Mouse (Mus musculus) cerebellum, adult 9-11 months (tissue): Measurements from ENCODE around the gene Cdh12.
"Not testable (repeated sequence)": the region's sequence is repeated elsewhere in the genome, so short reads cannot be mapped to it uniquely, and the experiment has no call there.

Source experiments
- DNase-seq: peaks from one replicate; pipeline ENCODE4 v3.0.0; 2022

The Cdh12 gene

GRCm38 (mm10) chr15:20448861-20449663, at the start of gene Cdh12:
Gene Cdh12 (plus strand): TSS chr15:20449265.
- no peak for DNase-seq

GRCm38 (mm10) chr15:20403596-20403995, 45.5 kb upstream of the Cdh12 start:
- no peak for DNase-seq

- no peak for DNase-seq
Measured at GRCm38 (mm10) chr15:20413397-20413796, 35.7 kb upstream of the Cdh12 start.

GRCm38 (mm10) chr15:20436356-20436755, 12.7 kb upstream of the Cdh12 start:
- no peak for DNase-seq

GRCm38 (mm10) chr15:20450558-20450957, 1.5 kb downstream of the Cdh12 start:
- no peak for DNase-seq

DNA sequence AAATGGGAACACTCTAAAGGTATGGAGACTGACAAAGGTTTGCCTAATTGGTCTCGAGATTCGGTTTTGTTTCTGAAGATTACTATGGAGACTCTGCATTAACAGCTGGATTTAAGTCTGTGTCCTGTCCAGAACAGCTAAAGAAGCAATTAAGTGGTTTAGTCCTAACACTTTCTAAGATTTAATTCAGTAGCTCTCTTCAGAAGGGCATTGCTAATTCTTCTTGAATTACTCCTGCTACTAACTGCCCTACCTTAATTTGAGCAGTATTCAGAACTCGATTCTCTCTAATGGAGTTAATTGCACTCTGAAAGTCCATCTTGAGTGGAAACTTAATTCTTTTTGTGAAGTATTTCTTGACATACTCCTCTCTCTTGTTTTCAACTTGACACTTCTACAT, 9.4 kb downstream of the Cdh12 start:
- no peak for DNase-seq

DNA sequence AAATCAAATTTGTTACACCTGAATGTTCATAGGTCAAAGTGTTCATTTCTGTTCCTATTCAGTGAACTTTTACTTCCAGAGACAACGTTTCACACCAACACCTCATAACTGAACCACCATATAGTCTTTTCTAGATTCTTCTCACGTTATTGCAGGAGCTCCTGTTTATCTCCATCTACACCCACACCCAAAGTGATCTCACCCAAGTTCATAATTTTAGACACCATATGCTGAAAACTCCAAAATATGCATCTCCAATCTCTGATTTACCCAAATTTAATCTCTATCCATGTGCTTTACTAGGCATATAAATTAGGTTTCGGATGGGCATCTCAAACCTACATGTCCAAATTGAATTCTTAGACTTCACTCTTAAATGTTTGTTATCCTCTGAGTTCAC, 13.4 kb downstream of the Cdh12 start:
- no peak for DNase-seq

- DNase-seq, result no peak
Measured at GRCm38 (mm10) chr15:20463601-20464000, 14.5 kb downstream of the Cdh12 start.

DNA sequence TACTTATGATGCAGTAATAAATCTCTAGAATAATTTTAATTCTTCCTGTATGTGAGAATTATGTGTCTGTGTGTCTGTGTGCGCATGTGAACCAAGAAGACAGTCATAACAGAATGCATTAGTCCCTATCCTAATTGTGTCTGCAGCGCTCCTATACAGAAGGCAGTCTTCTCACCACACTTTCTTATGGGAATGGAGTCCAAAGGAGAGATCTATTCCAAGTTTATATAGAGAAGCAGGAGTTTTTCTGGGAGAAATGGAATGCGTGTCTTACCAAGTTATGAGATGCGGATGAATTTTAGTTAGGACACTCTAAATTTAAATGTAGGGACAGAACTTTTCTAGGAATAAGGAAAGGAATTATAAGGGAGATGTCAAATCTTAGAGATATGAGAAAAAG, 101.9 kb downstream of the Cdh12 start:
- DNase-seq, result no peak

DNA sequence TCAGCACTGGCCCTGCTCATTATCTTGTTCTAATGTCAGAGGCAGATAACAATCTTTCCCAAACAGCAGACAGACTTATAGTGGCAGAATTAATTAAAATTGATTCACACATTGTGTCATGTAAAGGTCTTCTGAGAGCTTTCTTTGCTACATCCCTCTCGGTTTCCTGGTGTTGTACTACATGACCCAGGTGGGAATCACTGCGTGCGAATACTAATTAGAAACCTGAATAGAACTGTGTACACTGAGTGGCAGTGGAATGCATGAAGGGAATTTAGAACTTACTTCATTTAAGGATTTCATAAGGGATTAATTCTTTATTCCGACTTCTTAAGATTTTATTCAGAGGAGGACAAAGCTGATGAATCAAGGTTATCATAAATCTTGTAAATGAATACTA, 121.9 kb downstream of the Cdh12 start:
- no peak for DNase-seq

DNA sequence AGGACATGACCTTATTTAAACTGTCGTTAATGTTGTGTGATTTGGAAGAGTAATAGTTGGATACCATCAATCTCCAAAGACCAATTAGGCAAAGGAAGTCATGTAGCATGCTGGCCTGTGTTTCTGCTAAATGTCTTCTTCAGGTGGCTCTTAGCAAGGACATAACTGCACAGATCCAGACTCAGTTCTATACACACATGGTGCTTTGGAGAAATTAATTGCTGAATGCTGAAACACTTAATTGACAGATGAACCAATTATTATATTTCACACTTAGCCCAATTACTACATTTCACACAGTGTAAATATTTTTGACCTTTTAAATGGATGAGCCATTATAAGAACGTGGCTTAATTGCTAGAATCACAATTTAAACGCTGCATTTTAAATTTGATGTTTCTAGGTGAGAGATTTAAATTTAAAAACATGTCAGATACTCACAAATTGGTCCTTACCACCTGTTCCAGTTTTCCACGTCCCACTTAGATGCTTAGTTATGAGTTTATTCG, 133.6 kb downstream of the Cdh12 start:
- no peak for DNase-seq

GRCm38 (mm10) chr15:20591599-20591998, 142.5 kb downstream of the Cdh12 start:
- DNase-seq, result no peak

DNA sequence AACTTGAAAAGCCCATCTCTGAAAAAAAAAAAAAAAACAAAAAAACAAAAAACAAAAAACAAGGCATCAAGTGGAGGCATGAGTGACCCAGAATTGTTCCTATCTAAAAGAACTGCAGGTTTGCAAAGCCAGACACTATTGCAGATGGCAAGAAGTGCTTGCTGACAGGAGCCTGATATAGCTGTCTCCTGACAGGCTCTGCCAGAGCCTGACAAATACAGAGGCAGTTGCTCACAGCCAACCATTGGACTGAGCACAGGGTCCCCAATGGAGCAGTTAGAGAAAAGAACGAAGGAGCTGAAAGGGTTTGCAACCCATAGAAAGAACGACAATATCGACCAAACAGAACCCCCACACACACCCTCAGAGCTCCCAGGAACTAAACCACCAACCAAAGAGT, 156.7 kb downstream of the Cdh12 start:
- DNase-seq, result not testable (repeated sequence)

DNA sequence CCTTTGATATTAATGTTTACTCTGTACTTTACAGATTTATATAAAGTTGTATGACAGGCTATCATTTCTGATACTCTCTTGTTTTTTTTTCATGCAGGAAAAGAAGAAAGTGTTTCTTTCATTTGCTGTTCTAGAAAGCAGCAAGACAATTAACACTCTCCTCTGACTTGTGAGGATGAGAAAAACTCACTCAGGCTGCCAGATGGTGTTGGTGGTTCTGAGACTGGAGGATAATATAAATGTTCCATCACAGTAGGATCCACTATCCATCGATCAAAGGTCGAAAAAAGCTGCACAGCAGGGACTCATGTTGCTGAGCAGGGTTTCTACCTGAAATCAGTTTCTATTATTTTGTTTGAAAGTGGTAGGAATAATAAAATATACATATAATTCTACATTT, 185.5 kb downstream of the Cdh12 start:
- DNase-seq, result no peak

- DNase-seq, result no peak
Measured at GRCm38 (mm10) chr15:20639155-20639554, 190.1 kb downstream of the Cdh12 start.

DNA sequence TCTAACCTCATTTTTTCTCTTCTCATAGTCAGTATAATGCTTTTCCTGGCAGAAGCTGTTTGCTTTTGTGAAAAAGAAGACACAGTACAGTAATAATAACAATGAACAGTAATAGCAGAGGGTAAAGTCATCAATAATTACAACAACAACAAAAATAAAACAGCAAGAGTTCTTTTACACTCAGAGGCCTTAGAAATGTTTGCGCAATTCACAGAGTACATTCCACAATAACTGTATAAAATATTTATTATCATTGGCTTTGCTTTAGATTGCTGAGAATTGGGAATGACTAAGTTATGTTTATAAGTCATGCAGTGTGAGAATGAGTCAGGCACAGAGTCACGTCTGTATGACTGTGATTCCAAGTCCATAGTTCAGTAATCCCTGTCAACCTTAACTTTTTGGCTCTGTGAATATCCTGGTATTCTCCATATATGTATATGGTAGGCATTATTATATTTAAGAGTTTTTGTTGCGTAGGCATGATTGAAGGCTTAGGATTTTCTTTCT, 193.9 kb downstream of the Cdh12 start:
- DNase-seq, result no peak

DNA sequence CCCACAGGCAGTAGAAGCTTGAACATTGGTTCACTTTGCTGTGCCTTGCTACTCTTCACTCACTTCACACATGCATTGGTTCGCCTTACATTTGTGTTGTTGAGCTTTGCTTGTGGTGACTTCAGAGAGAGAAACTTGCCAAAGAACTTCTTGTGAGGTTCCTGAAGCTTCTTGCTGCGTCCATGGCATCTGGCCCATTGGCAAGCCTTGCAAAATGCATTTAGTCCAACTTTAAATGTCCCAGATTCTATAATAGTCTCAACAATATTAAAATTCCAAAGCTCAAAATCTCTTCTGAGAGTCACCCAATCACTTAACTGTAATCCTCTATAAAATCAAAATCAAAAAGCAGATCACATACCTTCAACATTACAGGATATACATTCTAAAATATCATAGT, 211.2 kb downstream of the Cdh12 start:
- DNase-seq, result no peak

DNA sequence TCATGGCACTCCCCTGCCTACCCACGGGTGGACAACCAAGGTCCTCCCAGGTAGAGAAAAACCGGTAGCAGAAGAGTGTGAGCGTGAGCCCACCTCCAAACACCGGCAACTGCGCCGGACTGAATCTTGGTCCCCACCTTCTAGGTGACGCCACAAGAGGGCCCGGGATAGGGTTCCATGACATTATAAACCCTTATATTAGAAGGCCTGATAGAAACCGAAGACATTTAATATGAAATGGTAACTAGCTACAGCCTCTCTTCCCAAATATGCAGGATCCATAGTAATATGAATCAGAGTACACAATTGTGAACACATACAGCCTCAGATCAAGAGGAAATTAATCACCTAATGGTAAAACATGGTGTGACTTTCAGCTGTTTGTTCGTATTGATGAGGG, 217.6 kb downstream of the Cdh12 start, which contains the start of gene Acot10:
Gene Acot10 (minus strand): TSS at position 101 of the 400 bp plus-strand sequence.
- no peak for DNase-seq

DNA sequence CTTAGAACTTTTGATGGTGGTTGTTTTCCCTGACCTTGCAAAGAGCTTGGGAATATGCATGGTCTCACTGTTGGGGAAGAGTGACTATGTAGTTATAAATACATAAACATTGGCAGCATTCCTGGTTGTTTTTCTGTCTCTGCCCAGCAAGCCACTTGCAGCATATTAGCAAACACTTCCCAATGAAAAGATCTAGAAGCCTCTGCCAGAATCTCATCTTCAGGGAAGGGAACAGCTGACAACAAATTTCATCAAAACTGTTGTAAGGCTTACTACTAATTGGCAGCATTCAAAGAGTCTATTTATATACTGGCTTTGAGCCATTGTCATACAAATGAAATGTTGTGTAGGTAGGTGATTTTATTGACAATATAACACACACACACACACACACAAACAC, 218.3 kb downstream of the Cdh12 start:
- DNase-seq, result no peak

GRCm38 (mm10) chr15:20667989-20668388, 218.9 kb downstream of the Cdh12 start:
- no peak for DNase-seq

- not testable (repeated sequence) for DNase-seq
Measured at GRCm38 (mm10) chr15:20669507-20669906, 220.4 kb downstream of the Cdh12 start.

DNA sequence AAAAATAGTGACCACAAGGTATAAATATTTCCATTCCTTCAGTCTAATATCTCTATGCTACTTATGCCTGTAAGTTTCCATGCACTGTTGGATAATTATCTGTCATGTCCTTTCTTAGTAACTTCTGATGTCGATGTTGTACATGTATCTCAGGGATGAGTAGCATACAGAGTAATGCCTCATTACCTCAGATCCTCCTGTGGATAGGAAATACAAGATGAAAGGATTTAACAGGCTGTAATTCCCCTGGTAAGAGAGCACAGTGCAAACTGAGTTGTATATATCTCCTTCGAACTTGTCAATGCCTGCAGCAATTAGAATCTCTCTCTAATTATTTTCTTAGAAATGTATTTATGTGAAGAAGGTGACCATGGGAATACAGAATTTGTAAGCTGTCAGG, 233.7 kb downstream of the Cdh12 start:
- DNase-seq, result no peak

DNA sequence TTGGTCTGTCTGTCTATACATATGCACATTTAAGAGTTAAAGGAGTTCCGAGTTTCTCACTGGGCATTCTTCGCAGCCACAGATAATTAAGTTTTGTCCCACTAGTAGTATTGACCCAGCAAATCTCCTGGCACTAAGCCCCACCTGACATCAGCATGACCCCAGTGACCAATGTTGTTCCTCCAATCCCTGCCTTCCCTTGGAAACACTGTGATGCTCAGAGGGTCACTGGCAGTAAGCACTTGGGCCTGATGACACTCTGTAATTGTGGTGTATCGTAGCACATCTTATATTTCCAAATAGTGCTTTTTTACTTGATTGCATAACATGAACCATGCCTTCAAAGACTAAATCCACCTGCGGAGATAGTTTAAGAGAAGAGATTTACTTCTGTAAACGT, 235.1 kb downstream of the Cdh12 start:
- no peak for DNase-seq

DNA sequence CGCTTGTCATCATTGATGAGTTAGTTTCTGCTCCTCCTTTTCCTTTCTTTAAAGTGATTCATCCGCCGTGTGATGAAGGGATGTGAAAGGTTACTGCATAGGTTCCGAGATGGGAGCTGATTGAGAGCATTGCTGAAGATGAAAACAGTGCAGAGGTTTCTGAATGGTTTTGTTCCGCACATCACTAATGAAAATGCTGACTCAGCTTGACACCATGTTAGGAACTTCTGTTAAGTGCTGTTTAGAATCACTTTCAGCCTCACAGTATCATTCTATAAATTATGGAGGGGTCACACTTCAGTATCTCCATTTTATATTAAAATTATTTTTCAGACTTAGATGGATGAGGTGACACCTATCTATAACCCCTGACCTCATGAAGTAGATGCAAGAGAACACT, 247.2 kb downstream of the Cdh12 start:
- no peak for DNase-seq

DNA sequence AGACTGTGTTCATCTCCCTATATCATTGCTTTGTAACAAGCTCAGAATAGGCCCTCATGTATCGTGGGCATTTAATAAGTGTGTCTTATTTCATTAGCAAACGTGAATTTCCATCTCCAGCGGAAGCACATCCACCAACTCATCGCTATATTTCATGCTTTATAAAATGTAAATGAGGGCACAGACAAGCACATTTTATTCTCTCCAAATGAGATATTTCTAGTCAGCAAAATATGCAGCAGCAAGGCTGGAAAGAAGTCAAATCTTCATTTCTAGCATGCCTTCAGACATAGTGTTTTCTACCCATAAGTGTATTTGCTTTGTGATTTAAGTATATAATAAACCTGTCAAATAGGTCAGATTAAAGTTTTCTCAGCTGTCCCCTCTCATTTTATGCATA, 262.8 kb downstream of the Cdh12 start:
- no peak for DNase-seq
